Mouse (Mus musculus): ENCODE measurements around the gene Bbip1. TPM values are rescaled to one million over a fixed set of nuclear protein-coding genes. Genes with fewer than 3 reads are reported as not detected.
"Not testable (repeated sequence)": the region's sequence is repeated elsewhere in the genome, so short reads cannot be mapped to it uniquely, and the experiment has no call there.

The Bbip1 gene
- polyA plus RNA-seq, 1 experiment from 2014 or later = 62.8 TPM

GRCm38 (mm10) chr19:53921996-53922395 lies 22.4 kb downstream of the Bbip1 start:
- 83% methylated on average over 3 of the region's 3 CpGs for WGBS

GRCm38 (mm10) chr19:53919541-53919940 lies 24.9 kb downstream of the Bbip1 start:
- H3K27ac ChIP-seq = no peak overlapping the region
- no peak for ATAC-seq (replicated peaks; ENCODE audit: insufficient number of reproducible peaks, insufficient read depth, low FRiP score, low read depth)
- no peaks in the 10 kb centered on the region for H3K4me1 ChIP-seq (replicated peaks)
- no peaks in the 10 kb centered on the region for H3K9me3 ChIP-seq (replicated peaks)
- H3K9ac ChIP-seq = no peak overlapping the region
- WGBS = 90% methylated on average over 10 of the region's 10 CpGs
- H3K4me3 ChIP-seq = no peak overlapping the region
- H3K4me2 ChIP-seq = no peak overlapping the region
- H3K36me3 ChIP-seq = peaks cover 49% of the 10 kb centered on the region
- no peaks in the 10 kb centered on the region for H3K27me3 ChIP-seq

More at GRCm38 (mm10) chr19:53921996-53922395, 22.4 kb downstream of the Bbip1 start:
- not testable (repeated sequence) for ATAC-seq (replicated peaks; ENCODE audit: insufficient number of reproducible peaks, insufficient read depth, low FRiP score, low read depth); H3K4me2 ChIP-seq; H3K9ac ChIP-seq; H3K4me3 ChIP-seq; H3K9me3 ChIP-seq (replicated peaks); H3K27me3 ChIP-seq; H3K4me1 ChIP-seq (replicated peaks); H3K27ac ChIP-seq
- H3K36me3 ChIP-seq = peaks cover 46% of the 10 kb centered on the region

DNA sequence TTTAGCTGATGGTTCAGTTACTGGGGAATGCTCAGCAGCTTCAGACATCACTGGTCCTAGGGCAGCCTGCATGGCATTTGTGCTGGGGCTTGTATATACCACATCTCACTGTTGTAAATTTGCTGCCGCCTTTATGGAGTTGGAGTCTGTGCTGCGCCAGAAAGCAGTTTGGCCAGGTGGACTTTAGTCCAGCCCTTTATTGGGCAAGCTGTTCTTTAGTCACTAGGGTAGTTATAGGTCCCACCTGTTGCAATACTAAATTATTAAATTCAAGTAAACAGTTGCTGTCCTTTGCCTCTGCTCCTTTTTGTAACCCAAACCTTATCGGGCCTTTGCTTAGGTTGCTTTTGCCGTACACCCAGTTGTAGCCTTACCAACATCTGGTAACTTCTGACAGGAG lies 29.5 kb downstream of the Bbip1 start:
- H3K9ac ChIP-seq = no peak overlapping the region
- peaks cover 60% of the 10 kb centered on the region for H3K36me3 ChIP-seq
- no peaks in the 10 kb centered on the region for H3K9me3 ChIP-seq (replicated peaks)
- H3K27me3 ChIP-seq = no peaks in the 10 kb centered on the region
- no peaks in the 10 kb centered on the region for H3K4me1 ChIP-seq (replicated peaks)
- no peak overlapping the region for H3K4me3 ChIP-seq
- H3K27ac ChIP-seq = no peak overlapping the region
- no peak for ATAC-seq (replicated peaks; ENCODE audit: insufficient number of reproducible peaks, insufficient read depth, low FRiP score, low read depth)
- no peak overlapping the region for H3K4me2 ChIP-seq
- WGBS = 94% methylated on average over 4 of the region's 4 CpGs

- H3K4me1 ChIP-seq (replicated peaks) = peaks cover 24% of the 10 kb centered on the region
- not testable (repeated sequence) for H3K27ac ChIP-seq; H3K27me3 ChIP-seq; ATAC-seq (replicated peaks; ENCODE audit: insufficient number of reproducible peaks, insufficient read depth, low FRiP score, low read depth); H3K4me2 ChIP-seq; H3K9me3 ChIP-seq (replicated peaks); H3K9ac ChIP-seq; H3K4me3 ChIP-seq
- peaks cover 20% of the 10 kb centered on the region for H3K36me3 ChIP-seq
Measured at GRCm38 (mm10) chr19:53906703-53907070, 37.7 kb downstream of the Bbip1 start.

- Histone ChIP-seq H3K4me1 (replicated peaks) (peaks cover 24% of the 10 kb centered on the region), H3K36me3 (peaks cover 16% of the 10 kb centered on the region), H3K9me3 (replicated peaks) (no peaks in the 10 kb centered on the region), H3K27ac (no peak overlapping the region), H3K4me2 (no peak overlapping the region), H3K27me3 (no peaks in the 10 kb centered on the region), H3K4me3 (no peak overlapping the region), H3K9ac (no peak overlapping the region)
- WGBS = 54% methylated on average over 6 of the region's 6 CpGs
- no peak for ATAC-seq (replicated peaks; ENCODE audit: insufficient number of reproducible peaks, insufficient read depth, low FRiP score, low read depth)
Measured at GRCm38 (mm10) chr19:53906033-53906702, 38.3 kb downstream of the Bbip1 start.

DNA sequence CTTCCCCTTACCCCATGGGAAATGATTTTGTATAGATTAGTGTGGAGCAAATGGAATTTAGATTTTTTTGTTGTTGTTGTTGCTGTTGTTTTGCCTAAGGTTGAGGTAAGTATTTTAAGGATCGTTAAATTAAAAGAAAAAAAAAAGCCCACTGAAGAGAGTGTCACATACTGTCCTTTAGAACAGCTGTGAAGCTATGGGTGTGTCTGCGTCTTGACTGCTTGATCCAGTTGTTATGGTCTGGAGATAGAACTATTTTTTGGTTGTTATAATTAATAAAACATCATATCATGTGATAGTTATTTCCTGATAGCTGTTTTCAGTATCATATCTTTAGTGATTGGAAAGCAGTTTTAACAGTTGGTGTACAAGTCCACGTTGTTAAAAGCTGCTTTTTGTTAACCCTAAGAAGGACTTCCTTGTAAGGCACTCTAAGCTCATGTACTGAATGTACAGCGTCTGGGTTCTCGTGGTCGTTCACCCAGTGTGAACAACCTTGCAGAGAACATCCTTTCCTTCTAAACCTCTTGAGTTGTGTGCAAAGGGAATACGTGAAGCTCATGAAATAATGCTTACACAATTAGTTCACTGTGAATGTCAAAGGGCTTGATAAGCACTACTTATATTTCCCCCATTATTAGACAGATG lies 39.5 kb downstream of the Bbip1 start:
- Histone ChIP-seq H3K27me3 (no peaks in the 10 kb centered on the region), H3K36me3 (peaks cover 9% of the 10 kb centered on the region), H3K4me2 (peak overlapping the region; percentile 64), H3K4me1 (replicated peaks) (peaks cover 24% of the 10 kb centered on the region), H3K27ac (no peak overlapping the region), H3K4me3 (peak overlapping the region; percentile 81), H3K9ac (no peak overlapping the region), H3K9me3 (replicated peaks) (no peaks in the 10 kb centered on the region)
- no peak for ATAC-seq (replicated peaks; ENCODE audit: insufficient number of reproducible peaks, insufficient read depth, low FRiP score, low read depth)
- 50% methylated on average over 7 of the region's 7 CpGs for WGBS

GRCm38 (mm10) chr19:53903507-53904321 lies 40.7 kb downstream of the Bbip1 start:
- no peaks in the 10 kb centered on the region for H3K36me3 ChIP-seq
- peak overlapping the region; percentile 86 for H3K27ac ChIP-seq
- ATAC-seq (replicated peaks; ENCODE audit: insufficient number of reproducible peaks, insufficient read depth, low FRiP score, low read depth) = peak; percentile 59
- H3K9me3 ChIP-seq (replicated peaks) = no peaks in the 10 kb centered on the region
- H3K27me3 ChIP-seq = no peaks in the 10 kb centered on the region
- peak overlapping the region; percentile 84 for H3K9ac ChIP-seq
- peak overlapping the region; percentile 81 for H3K4me3 ChIP-seq
- peaks cover 27% of the 10 kb centered on the region for H3K4me1 ChIP-seq (replicated peaks)
- H3K4me2 ChIP-seq = peak overlapping the region; percentile 64
- under 1% methylated on average over 60 of the region's 83 CpGs for WGBS

- peak overlapping the region; percentile 84 for H3K9ac ChIP-seq
- under 1% methylated on average over 61 of the region's 61 CpGs for WGBS
- H3K4me3 ChIP-seq = peak overlapping the region; percentile 81
- no peaks in the 10 kb centered on the region for H3K9me3 ChIP-seq (replicated peaks)
- H3K27ac ChIP-seq = peak overlapping the region; percentile 86
- peak overlapping the region; percentile 67 for H3K4me2 ChIP-seq
- no peaks in the 10 kb centered on the region for H3K27me3 ChIP-seq
- ATAC-seq (replicated peaks; ENCODE audit: insufficient number of reproducible peaks, insufficient read depth, low FRiP score, low read depth) = peak; percentile 98
- no peaks in the 10 kb centered on the region for H3K36me3 ChIP-seq
- peaks cover 33% of the 10 kb centered on the region for H3K4me1 ChIP-seq (replicated peaks)
Measured at GRCm38 (mm10) chr19:53902739-53903487, 41.5 kb downstream of the Bbip1 start.

- H3K9ac ChIP-seq = peak overlapping the region; percentile 58
- 33% methylated on average over 15 of the region's 15 CpGs for WGBS
- H3K9me3 ChIP-seq (replicated peaks) = no peaks in the 10 kb centered on the region
- no peaks in the 10 kb centered on the region for H3K27me3 ChIP-seq
- H3K4me1 ChIP-seq (replicated peaks) = peaks cover 37% of the 10 kb centered on the region
- peak overlapping the region; percentile 81 for H3K4me3 ChIP-seq
- peak overlapping the region; percentile 82 for H3K27ac ChIP-seq
- peak overlapping the region; percentile 67 for H3K4me2 ChIP-seq
- no peak for ATAC-seq (replicated peaks; ENCODE audit: insufficient number of reproducible peaks, insufficient read depth, low FRiP score, low read depth)
- H3K36me3 ChIP-seq = no peaks in the 10 kb centered on the region
Measured at GRCm38 (mm10) chr19:53901931-53902738, 42.3 kb downstream of the Bbip1 start.

GRCm38 (mm10) chr19:53899941-53900610 lies 44.4 kb downstream of the Bbip1 start:
- Histone ChIP-seq H3K4me3 (no peak overlapping the region), H3K9me3 (replicated peaks) (no peaks in the 10 kb centered on the region), H3K36me3 (no peaks in the 10 kb centered on the region), H3K9ac (no peak overlapping the region), H3K4me1 (replicated peaks) (peaks cover 31% of the 10 kb centered on the region), H3K4me2 (no peak overlapping the region), H3K27ac (no peak overlapping the region), H3K27me3 (no peaks in the 10 kb centered on the region)
- ATAC-seq (replicated peaks; ENCODE audit: insufficient number of reproducible peaks, insufficient read depth, low FRiP score, low read depth) = no peak
- WGBS = 80% methylated on average over 14 of the region's 14 CpGs

All from heart, embryonic 15.5 days (tissue).